Mouse (Mus musculus): ENCODE data around the gene Cenpc1. TPM values are rescaled to one million over a fixed set of nuclear protein-coding genes. Genes with fewer than 3 reads are reported as not detected.

Gene Cenpc1
- polyA plus RNA-seq, 1 experiment from 2014 or later = 10.4 TPM

DNA sequence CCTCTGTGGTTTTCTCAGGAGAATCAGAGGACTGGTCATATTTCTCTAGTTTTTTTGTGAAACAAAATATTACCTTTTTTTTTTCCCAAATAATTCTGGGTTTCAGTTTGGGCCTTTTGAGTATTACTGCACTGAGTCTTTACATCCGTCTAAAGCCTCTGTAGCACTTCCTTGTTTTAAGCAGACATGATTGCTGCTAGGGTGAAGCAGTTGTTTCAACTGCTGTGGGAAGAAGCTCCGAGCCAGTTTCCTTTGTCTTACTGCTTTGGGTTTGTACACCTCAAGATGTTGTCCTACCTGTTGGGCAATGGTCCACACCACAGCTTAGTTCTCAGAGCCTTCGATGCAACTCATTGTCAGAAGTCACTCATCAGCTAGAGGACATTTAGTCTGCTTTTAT lies 35.2 kb upstream of the Cenpc1 start:
- no peak for TF ChIP-seq CTCF (IDR thresholded peaks at IDR 0.05; ENCODE audit: low read depth)
- WGBS = 73% methylated on average over 3 of the region's 3 CpGs

DNA sequence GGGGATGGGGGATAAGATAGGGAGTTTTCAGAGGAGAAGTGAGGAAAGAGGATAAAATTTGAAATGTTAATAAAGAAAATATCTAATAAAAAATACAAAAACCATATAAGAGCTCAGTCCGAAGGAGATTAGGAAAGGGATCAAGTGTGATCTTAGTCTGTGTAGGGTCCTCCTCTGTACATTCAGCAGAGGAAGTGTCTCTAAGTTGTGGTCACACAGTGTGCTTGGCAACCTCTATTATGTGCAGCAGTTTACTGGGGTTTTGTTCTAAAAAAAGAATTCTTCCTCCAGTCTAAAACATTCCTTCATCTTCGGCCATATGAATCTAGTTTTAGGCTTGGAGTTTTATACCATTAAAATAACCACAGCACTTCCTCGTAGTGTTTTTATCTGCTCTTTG lies 33.6 kb upstream of the Cenpc1 start:
- Histone ChIP-seq H3K4me1 (replicated peaks; ENCODE audit: control insufficient read depth, insufficient read depth, low read length) (no peaks in the 10 kb centered on the region), H3K9ac (ENCODE audit: low read depth, low read length) (no peak overlapping the region), H3K9me3 (ENCODE audit: control insufficient read depth) (no peaks in the 10 kb centered on the region), H3K27ac (ENCODE audit: low read depth, low read length) (no peak overlapping the region), H3K4me3 (ENCODE audit: low read depth, low read length) (no peak overlapping the region), H3K36me3 (ENCODE audit: control insufficient read depth, insufficient read depth) (no peaks in the 10 kb centered on the region), H3K4me2 (replicated peaks; ENCODE audit: low read depth) (no peak overlapping the region), H3K27me3 (replicated peaks; ENCODE audit: control insufficient read depth, insufficient read depth, low read length) (no peaks in the 10 kb centered on the region)
- WGBS = 81% methylated on average over 3 of the region's 3 CpGs
- no peak for TF ChIP-seq CTCF (IDR thresholded peaks at IDR 0.05; ENCODE audit: low read depth)
- no peak for ATAC-seq

More for the DNA sequence above, 35.2 kb upstream of the Cenpc1 start:
- Histone ChIP-seq H3K9ac (ENCODE audit: low read depth, low read length) (no peak overlapping the region), H3K4me1 (replicated peaks; ENCODE audit: control insufficient read depth, insufficient read depth, low read length) (no peaks in the 10 kb centered on the region), H3K4me2 (replicated peaks; ENCODE audit: low read depth) (no peak overlapping the region), H3K4me3 (ENCODE audit: low read depth, low read length) (no peak overlapping the region), H3K27me3 (replicated peaks; ENCODE audit: control insufficient read depth, insufficient read depth, low read length) (no peaks in the 10 kb centered on the region), H3K36me3 (ENCODE audit: control insufficient read depth, insufficient read depth) (no peaks in the 10 kb centered on the region), H3K9me3 (ENCODE audit: control insufficient read depth) (no peaks in the 10 kb centered on the region), H3K27ac (ENCODE audit: low read depth, low read length) (no peak overlapping the region)
- no peak for ATAC-seq

DNA sequence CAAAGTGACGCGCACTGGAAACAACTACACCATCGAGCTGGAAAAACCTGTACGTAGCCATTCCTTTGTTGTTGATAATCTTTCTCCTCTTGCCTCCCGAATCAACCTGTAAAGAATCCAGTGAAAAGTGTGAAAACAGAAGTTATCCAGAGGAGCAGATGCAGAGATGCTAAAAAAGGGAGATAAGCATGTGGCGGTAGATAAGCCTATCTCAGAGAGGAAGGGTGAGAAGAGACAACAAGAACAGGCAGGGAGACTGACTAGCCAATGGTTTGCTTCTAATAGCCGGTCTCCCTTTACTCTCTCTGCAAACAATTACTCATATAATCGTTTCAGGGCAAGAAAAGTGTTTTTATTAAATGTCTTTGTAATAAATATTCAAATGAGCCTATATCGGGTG lies 29.4 kb upstream of the Cenpc1 start:
- Histone ChIP-seq H3K4me2 (replicated peaks; ENCODE audit: low read depth) (no peak overlapping the region), H3K9ac (ENCODE audit: low read depth, low read length) (no peak overlapping the region), H3K4me3 (ENCODE audit: low read depth, low read length) (no peak overlapping the region), H3K4me1 (replicated peaks; ENCODE audit: control insufficient read depth, insufficient read depth, low read length) (no peaks in the 10 kb centered on the region), H3K27me3 (replicated peaks; ENCODE audit: control insufficient read depth, insufficient read depth, low read length) (no peaks in the 10 kb centered on the region), H3K9me3 (ENCODE audit: control insufficient read depth) (no peaks in the 10 kb centered on the region), H3K27ac (ENCODE audit: low read depth, low read length) (no peak overlapping the region), H3K36me3 (ENCODE audit: control insufficient read depth, insufficient read depth) (no peaks in the 10 kb centered on the region)
- TF ChIP-seq CTCF (IDR thresholded peaks at IDR 0.05; ENCODE audit: low read depth) = no peak
- 75% methylated on average over 9 of the region's 9 CpGs for WGBS
- no peak for ATAC-seq

DNA sequence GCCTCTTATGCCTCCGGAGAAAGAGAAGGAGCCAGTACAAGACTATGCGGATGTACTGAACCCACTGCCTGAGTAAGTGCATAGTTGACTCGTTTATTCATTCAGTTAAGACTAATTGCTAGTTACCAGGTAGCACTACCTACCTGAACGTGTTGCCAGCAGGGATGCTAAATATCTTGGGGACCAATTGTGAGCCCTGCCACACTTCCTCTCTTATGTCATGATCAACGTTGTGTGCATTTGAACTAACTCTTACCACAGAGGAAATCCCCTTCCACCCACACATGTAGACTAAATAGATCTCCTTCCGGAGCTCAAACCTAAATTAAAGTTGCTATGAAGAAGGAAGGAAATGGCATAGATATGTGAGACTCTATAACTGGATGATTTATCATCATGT lies 21.4 kb upstream of the Cenpc1 start:
- H3K4me1 ChIP-seq (replicated peaks; ENCODE audit: control insufficient read depth, insufficient read depth, low read length) = no peaks in the 10 kb centered on the region
- no peaks in the 10 kb centered on the region for H3K27me3 ChIP-seq (replicated peaks; ENCODE audit: control insufficient read depth, insufficient read depth, low read length)
- TF ChIP-seq CTCF (IDR thresholded peaks at IDR 0.05; ENCODE audit: low read depth) = no peak
- 79% methylated on average over 6 of the region's 6 CpGs for WGBS
- no peak overlapping the region for H3K27ac ChIP-seq (ENCODE audit: low read depth, low read length)
- H3K9me3 ChIP-seq (ENCODE audit: control insufficient read depth) = no peaks in the 10 kb centered on the region
- no peak for ATAC-seq
- no peak overlapping the region for H3K9ac ChIP-seq (ENCODE audit: low read depth, low read length)
- no peak overlapping the region for H3K4me3 ChIP-seq (ENCODE audit: low read depth, low read length)
- no peaks in the 10 kb centered on the region for H3K36me3 ChIP-seq (ENCODE audit: control insufficient read depth, insufficient read depth)
- H3K4me2 ChIP-seq (replicated peaks; ENCODE audit: low read depth) = no peak overlapping the region

DNA sequence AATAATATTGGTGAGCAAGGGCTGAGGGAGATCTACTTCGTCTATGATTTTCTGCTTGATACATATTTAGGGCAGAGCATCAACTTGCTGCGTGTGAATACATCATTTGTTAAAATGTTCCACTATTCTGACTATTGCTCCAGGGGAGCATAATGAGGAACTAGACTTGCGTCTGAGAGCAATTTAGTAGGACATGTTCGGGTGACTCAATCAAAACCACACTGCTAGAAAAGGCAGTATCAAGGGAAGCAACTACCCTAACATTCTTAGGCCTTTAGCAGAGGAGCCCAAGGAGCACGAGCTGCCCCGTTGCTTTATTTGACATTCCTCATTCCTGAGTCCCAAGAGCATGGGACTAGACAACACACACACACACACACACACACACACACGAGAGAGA lies 19.6 kb upstream of the Cenpc1 start:
- 69% methylated on average over 7 of the region's 7 CpGs for WGBS
- ATAC-seq = no peak
- H3K36me3 ChIP-seq (ENCODE audit: control insufficient read depth, insufficient read depth) = no peaks in the 10 kb centered on the region

DNA sequence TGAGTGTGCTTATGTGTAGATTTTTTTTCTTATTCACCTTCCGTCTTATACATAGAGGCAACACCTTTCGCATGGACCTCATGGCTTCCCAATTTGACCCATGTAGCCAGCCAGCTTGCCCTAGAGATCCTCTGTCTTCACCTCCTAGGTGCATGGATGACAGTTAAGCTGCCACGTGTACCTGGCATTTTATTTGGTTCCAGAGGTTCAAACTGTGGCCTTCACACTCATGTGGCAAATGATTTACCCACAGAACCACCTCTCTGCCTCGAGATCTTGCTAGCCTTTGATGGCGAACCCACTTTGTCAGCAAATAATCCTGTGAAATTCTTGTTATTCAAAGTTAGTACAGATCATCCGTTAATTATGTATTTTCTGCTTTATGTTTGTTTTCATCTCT lies 18.6 kb upstream of the Cenpc1 start:
- Histone ChIP-seq H3K9me3 (ENCODE audit: control insufficient read depth) (no peaks in the 10 kb centered on the region), H3K27me3 (replicated peaks; ENCODE audit: control insufficient read depth, insufficient read depth, low read length) (no peaks in the 10 kb centered on the region), H3K9ac (ENCODE audit: low read depth, low read length) (no peak overlapping the region), H3K36me3 (ENCODE audit: control insufficient read depth, insufficient read depth) (no peaks in the 10 kb centered on the region), H3K4me3 (ENCODE audit: low read depth, low read length) (no peak overlapping the region), H3K27ac (ENCODE audit: low read depth, low read length) (no peak overlapping the region), H3K4me1 (replicated peaks; ENCODE audit: control insufficient read depth, insufficient read depth, low read length) (no peaks in the 10 kb centered on the region), H3K4me2 (replicated peaks; ENCODE audit: low read depth) (no peak overlapping the region)
- no peak for TF ChIP-seq CTCF (IDR thresholded peaks at IDR 0.05; ENCODE audit: low read depth)
- 72% methylated on average over 6 of the region's 6 CpGs for WGBS
- ATAC-seq = peak; percentile 87

More for the DNA sequence above, 19.6 kb upstream of the Cenpc1 start:
- Histone ChIP-seq H3K9me3 (ENCODE audit: control insufficient read depth) (no peaks in the 10 kb centered on the region), H3K4me1 (replicated peaks; ENCODE audit: control insufficient read depth, insufficient read depth, low read length) (no peaks in the 10 kb centered on the region), H3K4me2 (replicated peaks; ENCODE audit: low read depth) (no peak overlapping the region), H3K27ac (ENCODE audit: low read depth, low read length) (no peak overlapping the region), H3K27me3 (replicated peaks; ENCODE audit: control insufficient read depth, insufficient read depth, low read length) (no peaks in the 10 kb centered on the region), H3K4me3 (ENCODE audit: low read depth, low read length) (no peak overlapping the region), H3K9ac (ENCODE audit: low read depth, low read length) (no peak overlapping the region)
- no peak for TF ChIP-seq CTCF (IDR thresholded peaks at IDR 0.05; ENCODE audit: low read depth)

DNA sequence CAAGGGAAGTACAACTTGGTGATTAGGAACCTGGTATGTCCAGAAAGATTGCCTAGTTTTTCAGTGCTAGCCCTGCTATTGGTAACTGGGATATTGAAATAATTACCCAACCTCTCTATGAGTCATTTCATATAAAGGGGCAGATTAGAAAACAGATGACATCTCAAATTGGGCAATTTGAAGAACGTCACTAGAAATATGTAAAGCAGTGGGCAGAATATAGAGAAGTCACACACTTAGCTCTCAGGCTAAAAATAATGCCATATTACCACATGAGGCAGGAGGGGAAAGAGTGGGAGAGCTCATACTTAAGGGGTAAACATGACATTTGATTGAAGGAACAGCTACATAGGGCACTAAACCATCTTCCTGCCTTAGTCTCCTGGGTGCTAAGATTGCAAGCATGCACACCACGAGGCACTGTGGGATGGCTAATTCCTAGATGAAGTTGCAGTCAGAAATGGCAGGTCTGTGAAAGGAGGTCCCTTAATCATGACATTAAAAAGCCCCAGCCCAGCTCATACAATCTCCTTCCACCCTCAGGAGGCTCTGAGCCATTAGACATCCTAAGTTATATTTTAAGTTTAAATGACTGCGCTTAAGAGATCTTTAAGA lies 13.4 kb upstream of the Cenpc1 start:
- no peak overlapping the region for H3K27ac ChIP-seq (ENCODE audit: low read depth, low read length)

More for the DNA sequence above, 13.4 kb upstream of the Cenpc1 start:
- Histone ChIP-seq H3K4me1 (replicated peaks; ENCODE audit: control insufficient read depth, insufficient read depth, low read length) (no peaks in the 10 kb centered on the region), H3K27me3 (replicated peaks; ENCODE audit: control insufficient read depth, insufficient read depth, low read length) (no peaks in the 10 kb centered on the region), H3K4me2 (replicated peaks; ENCODE audit: low read depth) (no peak overlapping the region), H3K4me3 (ENCODE audit: low read depth, low read length) (no peak overlapping the region), H3K36me3 (ENCODE audit: control insufficient read depth, insufficient read depth) (no peaks in the 10 kb centered on the region), H3K9ac (ENCODE audit: low read depth, low read length) (no peak overlapping the region), H3K9me3 (ENCODE audit: control insufficient read depth) (no peaks in the 10 kb centered on the region)
- no peak for ATAC-seq
- no peak for TF ChIP-seq CTCF (IDR thresholded peaks at IDR 0.05; ENCODE audit: low read depth)
- WGBS = 73% methylated on average over 3 of the region's 3 CpGs
